Mouse (Mus musculus): ENCODE measurements around the gene Nsun5. TPM values are rescaled to one million over a fixed set of nuclear protein-coding genes. Genes with fewer than 3 reads are reported as not detected.
"Not testable (repeated sequence)": the region's sequence is repeated elsewhere in the genome, so short reads cannot be mapped to it uniquely, and the experiment has no call there.

Nsun5 gene
- polyA plus RNA-seq, 1 experiment from 2014 or later: 33.9 TPM

GRCm38 (mm10) chr5:135352995-135353394, 16.8 kb upstream of the Nsun5 start, which contains the start of gene Trim50:
TSS of gene Trim50 (plus strand) at chr5:135353295.
- Histone ChIP-seq H3K27me3 (peaks cover 10% of the 10 kb centered on the region), H3K9me3 (peaks cover 10% of the 10 kb centered on the region; the same call in 1 of the 2 replicates), H3K36me3 (no peaks in the 10 kb centered on the region), H3K9ac (replicated peaks) (no peak within 1 kb of the TSS), H3K4me2 (replicated peaks) (no peak within 1 kb of the TSS), H3K4me1 (replicated peaks) (no peaks in the 10 kb centered on the region), H3K4me3 (replicated peaks) (no peak within 1 kb of the TSS), H3K27ac (no peak within 1 kb of the TSS)
- 63% methylated on average over 9 of the region's 9 CpGs for WGBS
- no peak for ATAC-seq

GRCm38 (mm10) chr5:135353564-135353963, 16.2 kb upstream of the Nsun5 start:
- no peaks in the 10 kb centered on the region for H3K36me3 ChIP-seq
- no peaks in the 10 kb centered on the region for H3K4me1 ChIP-seq (replicated peaks)
- no peak overlapping the region for H3K4me2 ChIP-seq (replicated peaks)
- WGBS: 22% methylated on average over 20 of the region's 20 CpGs
- H3K9ac ChIP-seq (replicated peaks): no peak overlapping the region
- peaks cover 10% of the 10 kb centered on the region for H3K27me3 ChIP-seq
- H3K27ac ChIP-seq: no peak overlapping the region
- H3K9me3 ChIP-seq: peaks cover 10% of the 10 kb centered on the region; the same call in 1 of the 2 replicates
- no peak overlapping the region for H3K4me3 ChIP-seq (replicated peaks)
- no peak for ATAC-seq

GRCm38 (mm10) chr5:135356090-135356489, 13.7 kb upstream of the Nsun5 start:
- Histone ChIP-seq H3K36me3 (no peaks in the 10 kb centered on the region), H3K4me3 (replicated peaks) (no peak overlapping the region), H3K9ac (replicated peaks) (no peak overlapping the region), H3K4me1 (replicated peaks) (no peaks in the 10 kb centered on the region), H3K27ac (no peak overlapping the region), H3K4me2 (replicated peaks) (no peak overlapping the region), H3K27me3 (peaks cover 10% of the 10 kb centered on the region), H3K9me3 (peaks cover 3% of the 10 kb centered on the region; the same call in 1 of the 2 replicates)
- ATAC-seq: no peak
- WGBS: 48% methylated on average over 1 of the region's 1 CpGs

- Histone ChIP-seq H3K27me3 (peaks cover 10% of the 10 kb centered on the region), H3K9me3 (peaks cover 3% of the 10 kb centered on the region; the same call in 1 of the 2 replicates), H3K4me1 (replicated peaks) (no peaks in the 10 kb centered on the region), H3K9ac (replicated peaks) (no peak overlapping the region), H3K36me3 (no peaks in the 10 kb centered on the region), H3K27ac (no peak overlapping the region), H3K4me2 (replicated peaks) (no peak overlapping the region), H3K4me3 (replicated peaks) (no peak overlapping the region)
- 85% methylated on average over 2 of the region's 2 CpGs for WGBS
- ATAC-seq: no peak
Observed at GRCm38 (mm10) chr5:135357556-135357955, 12.2 kb upstream of the Nsun5 start.

GRCm38 (mm10) chr5:135359772-135360171, 10.0 kb upstream of the Nsun5 start:
- Histone ChIP-seq H3K27me3 (no peaks in the 10 kb centered on the region), H3K36me3 (no peaks in the 10 kb centered on the region), H3K9ac (replicated peaks) (no peak overlapping the region), H3K27ac (no peak overlapping the region), H3K4me1 (replicated peaks) (no peaks in the 10 kb centered on the region), H3K4me3 (replicated peaks) (no peak overlapping the region), H3K9me3 (peaks cover 3% of the 10 kb centered on the region; the same call in 1 of the 2 replicates), H3K4me2 (replicated peaks) (no peak overlapping the region)
- 91% methylated on average over 2 of the region's 2 CpGs for WGBS
- no peak for ATAC-seq

GRCm38 (mm10) chr5:135362572-135362971, 7.2 kb upstream of the Nsun5 start:
- H3K4me3 ChIP-seq (replicated peaks): no peak overlapping the region
- no peaks in the 10 kb centered on the region for H3K4me1 ChIP-seq (replicated peaks)
- no peak overlapping the region for H3K27ac ChIP-seq
- H3K4me2 ChIP-seq (replicated peaks): no peak overlapping the region
- H3K9me3 ChIP-seq: peaks cover 2% of the 10 kb centered on the region; the same call in 1 of the 2 replicates
- H3K36me3 ChIP-seq: no peaks in the 10 kb centered on the region
- 91% methylated on average over 3 of the region's 3 CpGs for WGBS
- no peak for ATAC-seq
- H3K27me3 ChIP-seq: 0 out of 2 replicates have a peak, but pooled peaks cover 3% of the 10 kb centered on the region
- no peak overlapping the region for H3K9ac ChIP-seq (replicated peaks)

GRCm38 (mm10) chr5:135363540-135363939, 6.2 kb upstream of the Nsun5 start:
- peaks cover 2% of the 10 kb centered on the region; the same call in 1 of the 2 replicates for H3K4me1 ChIP-seq (replicated peaks)
- WGBS: 25% methylated on average over 12 of the region's 12 CpGs
- 0 out of 2 replicates have a peak, but pooled peaks have one; percentile 45 for ATAC-seq

GRCm38 (mm10) chr5:135367841-135368240, 1.9 kb upstream of the Nsun5 start:
- ATAC-seq: no peak
- H3K4me2 ChIP-seq (replicated peaks): no peak overlapping the region
- H3K4me3 ChIP-seq (replicated peaks): no peak overlapping the region
- peaks cover 13% of the 10 kb centered on the region for H3K36me3 ChIP-seq
- 60% methylated on average over 6 of the region's 6 CpGs for WGBS
- no peak overlapping the region for H3K9ac ChIP-seq (replicated peaks)
- no peaks in the 10 kb centered on the region for H3K9me3 ChIP-seq
- peaks cover 23% of the 10 kb centered on the region for H3K4me1 ChIP-seq (replicated peaks)
- H3K27ac ChIP-seq: no peak overlapping the region
- H3K27me3 ChIP-seq: 0 out of 2 replicates have a peak, but pooled peaks cover 3% of the 10 kb centered on the region

More at GRCm38 (mm10) chr5:135363540-135363939, 6.2 kb upstream of the Nsun5 start:
- H3K36me3 ChIP-seq: no peaks in the 10 kb centered on the region
- no peak overlapping the region for H3K27ac ChIP-seq
- H3K4me3 ChIP-seq (replicated peaks): no peak overlapping the region
- 0 out of 2 replicates have a peak, but pooled peaks cover 3% of the 10 kb centered on the region for H3K27me3 ChIP-seq
- H3K4me2 ChIP-seq (replicated peaks): no peak overlapping the region
- no peak overlapping the region for H3K9ac ChIP-seq (replicated peaks)
- H3K9me3 ChIP-seq: no peaks in the 10 kb centered on the region

GRCm38 (mm10) chr5:135368312-135368711, 1.4 kb upstream of the Nsun5 start:
- Histone ChIP-seq H3K27ac (no peak overlapping the region), H3K36me3 (peaks cover 17% of the 10 kb centered on the region), H3K27me3 (0 out of 2 replicates have a peak, but pooled peaks cover 3% of the 10 kb centered on the region), H3K4me1 (replicated peaks) (peaks cover 23% of the 10 kb centered on the region), H3K4me2 (replicated peaks) (0 out of 2 replicates have a peak overlapping the region, but pooled peaks have one; percentile 82), H3K9me3 (no peaks in the 10 kb centered on the region), H3K4me3 (replicated peaks) (no peak overlapping the region), H3K9ac (replicated peaks) (no peak overlapping the region)
- ATAC-seq: no peak
- 82% methylated on average over 6 of the region's 6 CpGs for WGBS

- H3K4me1 ChIP-seq (replicated peaks): peaks cover 23% of the 10 kb centered on the region
- peak overlapping the region; percentile 92 for H3K9ac ChIP-seq (replicated peaks)
- H3K36me3 ChIP-seq: peaks cover 26% of the 10 kb centered on the region
- 56% methylated on average over 9 of the region's 9 CpGs for WGBS
- ATAC-seq: peak; percentile 46; the same call in 1 of the 2 replicates
- peak overlapping the region; percentile 82 for H3K4me2 ChIP-seq (replicated peaks)
- H3K9me3 ChIP-seq, H3K27me3 ChIP-seq: not testable (repeated sequence)
- H3K4me3 ChIP-seq (replicated peaks): peak overlapping the region; percentile 98
- 0 out of 2 replicates have a peak overlapping the region, but pooled peaks have one; percentile 83 for H3K27ac ChIP-seq
Observed at GRCm38 (mm10) chr5:135369196-135369595, 557 bp upstream of the Nsun5 start.

- Histone ChIP-seq H3K4me1 (replicated peaks) (peaks cover 23% of the 10 kb centered on the region), H3K4me3 (replicated peaks) (peak overlapping the region; percentile 98), H3K9me3 (no peaks in the 10 kb centered on the region), H3K27ac (no peak overlapping the region), H3K36me3 (peaks cover 46% of the 10 kb centered on the region), H3K9ac (replicated peaks) (no peak overlapping the region), H3K4me2 (replicated peaks) (no peak overlapping the region), H3K27me3 (no peaks in the 10 kb centered on the region)
- ATAC-seq: no peak
- WGBS: 98% methylated on average over 13 of the region's 13 CpGs
Observed at GRCm38 (mm10) chr5:135371195-135371594, 1.4 kb downstream of the Nsun5 start.

GRCm38 (mm10) chr5:135373601-135374000, 3.8 kb downstream of the Nsun5 start:
- no peak overlapping the region for H3K27ac ChIP-seq
- H3K4me2 ChIP-seq (replicated peaks): no peak overlapping the region
- no peaks in the 10 kb centered on the region for H3K9me3 ChIP-seq
- H3K9ac ChIP-seq (replicated peaks): no peak overlapping the region
- H3K36me3 ChIP-seq: peaks cover 69% of the 10 kb centered on the region
- H3K27me3 ChIP-seq: no peaks in the 10 kb centered on the region
- WGBS: 93% methylated on average over 5 of the region's 5 CpGs
- no peak overlapping the region for H3K4me3 ChIP-seq (replicated peaks)
- peaks cover 21% of the 10 kb centered on the region for H3K4me1 ChIP-seq (replicated peaks)
- no peak for ATAC-seq

- H3K9ac ChIP-seq (replicated peaks): no peak overlapping the region
- H3K27ac ChIP-seq: no peak overlapping the region
- 81% methylated on average over 8 of the region's 8 CpGs for WGBS
- no peaks in the 10 kb centered on the region for H3K27me3 ChIP-seq
- H3K9me3 ChIP-seq: no peaks in the 10 kb centered on the region
- ATAC-seq: no peak
- H3K4me2 ChIP-seq (replicated peaks): no peak overlapping the region
- H3K36me3 ChIP-seq: peaks cover 85% of the 10 kb centered on the region
- no peak overlapping the region for H3K4me3 ChIP-seq (replicated peaks)
- peaks cover 13% of the 10 kb centered on the region for H3K4me1 ChIP-seq (replicated peaks)
Observed at GRCm38 (mm10) chr5:135375167-135375566, 5.4 kb downstream of the Nsun5 start.

Data from midbrain, embryonic 13.5 days (tissue).